Mouse (Mus musculus) cortical plate, adult 2 months (tissue): ENCODE results near the gene Shisa3.

ENCODE experiments used
- CTCF ChIP-seq: fragments of 200-500 bp; IDR thresholded peaks from 2 replicates; pipeline ENCODE4 v1.5.1; 2011; ENCODE audit warnings: mild to moderate bottlenecking, control low read depth, low read length; ENCODE audit not compliant: insufficient read depth; ENCODE audit errors: extremely low read depth
- POLR2A ChIP-seq: fragments of 200-500 bp; IDR thresholded peaks from 2 replicates; pipeline ENCODE4 v1.6.1; 2011; ENCODE audit warnings: mild to moderate bottlenecking, low read length, control low read depth; ENCODE audit not compliant: insufficient read depth; ENCODE audit errors: extremely low read depth

DNA sequence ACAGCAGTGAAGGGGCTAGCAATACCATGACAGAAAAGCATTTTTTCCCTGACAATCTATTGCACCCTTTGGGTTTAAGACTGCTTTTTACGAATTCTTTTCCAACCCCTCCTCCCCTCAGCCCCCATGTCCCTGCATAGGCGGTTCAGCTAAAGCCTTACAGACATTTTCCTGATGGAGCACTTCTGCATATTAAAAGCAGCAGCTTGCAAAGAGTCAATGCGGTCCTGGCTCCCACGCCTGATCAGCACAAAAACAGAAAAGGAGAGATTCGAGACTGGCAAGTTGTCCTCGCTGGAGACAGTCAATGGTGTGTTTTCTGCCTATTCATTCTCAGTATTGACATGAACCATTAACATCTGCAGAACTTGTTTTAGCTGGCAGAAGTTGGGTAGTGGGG is 55.0 kb downstream of the Shisa3 start:
- TF ChIP-seq POLR2A, result no peak
- no peak for TF ChIP-seq CTCF
